Mouse (Mus musculus) c-Kit-positive CD71-negative TER-119-negative erythroid progenitor cells, embryonic 14.5 days (primary cell): Measurements from ENCODE around the gene Cyb5r4.
"Not testable (repeated sequence)": the region's sequence is repeated elsewhere in the genome, so short reads cannot be mapped to it uniquely, and the experiment has no call there.

Experiments used
- DNase-seq: peaks from one replicate; pipeline ENCODE4 v3.0.0-alpha.2; 2013; ENCODE audit warnings: low read depth

The Cyb5r4 gene

GRCm38 (mm10) chr9:87021778-87022523 lies at the start of gene Cyb5r4:
Gene Cyb5r4, plus strand, starts transcription at chr9:87022014.
- peak; percentile 92 for DNase-seq

- DNase-seq: not testable (repeated sequence)
These were observed 49.3 kb upstream of the Cyb5r4 start for GRCm38 (mm10) chr9:86972471-86972870.

GRCm38 (mm10) chr9:86973562-86973961 lies 48.3 kb upstream of the Cyb5r4 start:
- DNase-seq: no peak

- no peak for DNase-seq
These were observed 44.9 kb upstream of the Cyb5r4 start for GRCm38 (mm10) chr9:86976896-86977295.

GRCm38 (mm10) chr9:86978257-86978907 lies 43.4 kb upstream of the Cyb5r4 start:
- no peak for DNase-seq

GRCm38 (mm10) chr9:86980048-86980447 lies 41.8 kb upstream of the Cyb5r4 start:
- DNase-seq: no peak

GRCm38 (mm10) chr9:86980942-86981341 lies 40.9 kb upstream of the Cyb5r4 start:
- no peak for DNase-seq

GRCm38 (mm10) chr9:86981551-86981950 lies 40.3 kb upstream of the Cyb5r4 start:
- no peak for DNase-seq

GRCm38 (mm10) chr9:86984583-86984982 lies 37.2 kb upstream of the Cyb5r4 start:
- DNase-seq: no peak

GRCm38 (mm10) chr9:86985105-86985504 lies 36.7 kb upstream of the Cyb5r4 start:
- DNase-seq: no peak

GRCm38 (mm10) chr9:86986703-86987296 lies 35.0 kb upstream of the Cyb5r4 start:
- DNase-seq: no peak

- DNase-seq: no peak
These were observed 32.0 kb upstream of the Cyb5r4 start for GRCm38 (mm10) chr9:86989822-86990221.

- DNase-seq: no peak
These were observed 30.1 kb upstream of the Cyb5r4 start for GRCm38 (mm10) chr9:86991758-86992157.

GRCm38 (mm10) chr9:86997046-86997691 lies 24.6 kb upstream of the Cyb5r4 start:
- no peak for DNase-seq

GRCm38 (mm10) chr9:86999956-87000582 lies 21.7 kb upstream of the Cyb5r4 start:
- DNase-seq: no peak

GRCm38 (mm10) chr9:87004701-87005434 lies 16.9 kb upstream of the Cyb5r4 start:
- DNase-seq: no peak

GRCm38 (mm10) chr9:87005435-87005779 lies 16.4 kb upstream of the Cyb5r4 start:
- DNase-seq: no peak

- no peak for DNase-seq
These were observed 13.3 kb upstream of the Cyb5r4 start for GRCm38 (mm10) chr9:87008507-87008906.

GRCm38 (mm10) chr9:87008919-87009318 lies 12.9 kb upstream of the Cyb5r4 start:
- no peak for DNase-seq

- no peak for DNase-seq
These were observed 6.4 kb upstream of the Cyb5r4 start, which contains the start of gene Ripply2 for GRCm38 (mm10) chr9:87015288-87015937. Gene Ripply2, plus strand, starts transcription at chr9:87015537.

- DNase-seq: no peak
These were observed 5.9 kb upstream of the Cyb5r4 start for GRCm38 (mm10) chr9:87015938-87016294.
